Mouse (Mus musculus): ENCODE data around the gene Ccdc149. TPM values are rescaled to one million over a fixed set of nuclear protein-coding genes. Genes with fewer than 3 reads are reported as not detected.

The Ccdc149 gene
- polyA plus RNA-seq, 1 experiment from 2014 or later, result 15.0 TPM

DNA sequence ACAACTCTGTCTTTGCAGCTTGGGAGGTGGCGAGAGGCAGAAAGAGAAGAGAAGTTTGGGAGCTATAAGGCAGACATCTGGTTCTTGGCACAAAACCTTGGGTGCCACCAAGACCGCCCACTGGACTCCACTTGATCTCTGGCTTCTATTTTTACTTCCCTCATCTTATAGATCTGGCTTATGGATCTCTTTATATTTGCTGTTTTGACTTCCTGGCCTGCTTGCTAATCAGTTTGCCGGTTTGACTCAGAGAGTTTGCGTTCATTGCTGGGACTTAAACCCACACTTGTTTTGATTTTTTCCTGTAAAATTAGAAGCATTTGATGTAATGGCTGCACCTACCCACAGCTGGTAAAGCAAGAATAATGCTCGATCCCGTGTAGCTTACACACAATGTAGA is 100.4 kb downstream of the Ccdc149 start:
- peaks cover 4% of the 10 kb centered on the region for H3K4me1 ChIP-seq (ENCODE audit: control insufficient read depth, insufficient read depth, low read depth, low read length)
- H3K27me3 ChIP-seq (replicated peaks; ENCODE audit: control insufficient read depth, insufficient read depth, low read length), result no peaks in the 10 kb centered on the region
- ATAC-seq, result no peak
- no peak overlapping the region for H3K9ac ChIP-seq (ENCODE audit: low read depth, low read length)
- H3K4me3 ChIP-seq (ENCODE audit: low read length), result no peak overlapping the region
- H3K4me2 ChIP-seq (ENCODE audit: low read length), result no peak overlapping the region
- H3K27ac ChIP-seq (ENCODE audit: low read depth, low read length), result no peak overlapping the region
- no peaks in the 10 kb centered on the region for H3K9me3 ChIP-seq (ENCODE audit: control insufficient read depth, low read length)
- H3K36me3 ChIP-seq (ENCODE audit: control insufficient read depth, insufficient read depth, low read length), result no peaks in the 10 kb centered on the region
- WGBS, result 96% methylated on average over 6 of the region's 6 CpGs

DNA sequence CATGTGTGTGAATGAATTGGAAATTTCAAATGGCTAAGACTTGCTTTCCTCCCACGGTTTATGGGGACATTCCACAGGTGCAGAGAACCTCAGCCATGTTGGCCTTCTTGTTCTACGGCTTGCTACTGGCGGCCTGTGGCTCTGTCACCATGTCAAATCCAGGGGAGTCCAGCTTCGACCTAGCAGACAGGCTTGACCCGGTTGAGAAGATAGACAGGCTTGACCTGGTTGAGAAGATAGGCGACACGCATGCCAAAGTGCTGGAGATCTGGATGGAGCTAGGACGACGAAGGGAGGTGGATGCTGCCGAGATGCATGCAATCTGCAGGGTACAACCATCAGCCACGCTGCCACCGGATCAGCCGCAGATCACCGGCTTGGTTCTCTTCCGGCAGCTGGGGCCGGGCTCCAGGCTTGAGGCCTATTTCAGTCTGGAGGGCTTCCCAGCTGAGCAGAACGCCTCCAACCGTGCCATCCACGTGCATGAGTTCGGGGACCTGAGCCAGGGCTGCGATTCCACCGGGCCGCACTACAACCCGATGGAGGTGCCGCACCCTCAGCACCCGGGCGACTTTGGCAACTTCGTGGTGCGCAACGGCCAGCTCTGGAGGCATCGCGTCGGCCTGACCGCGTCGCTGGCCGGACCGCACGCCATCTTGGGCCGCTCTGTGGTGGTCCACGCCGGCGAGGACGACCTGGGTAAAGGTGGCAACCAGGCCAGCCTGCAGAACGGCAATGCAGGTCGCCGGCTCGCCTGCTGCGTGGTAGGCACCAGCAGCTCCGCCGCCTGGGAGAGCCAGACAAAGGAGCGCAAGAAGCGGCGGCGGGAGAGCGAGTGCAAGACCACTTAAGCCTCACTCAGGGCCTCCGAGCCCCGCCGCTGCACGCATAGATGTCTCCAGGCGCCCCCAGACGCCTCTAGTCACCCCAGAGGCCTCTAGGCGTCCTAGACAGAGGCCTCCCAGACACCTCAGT is 103.2 kb downstream of the Ccdc149 start:
- H3K4me1 ChIP-seq (ENCODE audit: control insufficient read depth, insufficient read depth, low read depth, low read length), result peaks cover 10% of the 10 kb centered on the region
- peak overlapping the region; percentile 51 for H3K4me2 ChIP-seq (ENCODE audit: low read length)
- ATAC-seq, result peak; percentile 34; the same call in 1 of the 2 replicates
- peak overlapping the region; percentile 51 for H3K9ac ChIP-seq (ENCODE audit: low read depth, low read length)
- no peak overlapping the region for H3K27ac ChIP-seq (ENCODE audit: low read depth, low read length)
- 50% methylated on average over 59 of the region's 63 CpGs for WGBS
- no peaks in the 10 kb centered on the region for H3K9me3 ChIP-seq (ENCODE audit: control insufficient read depth, low read length)
- H3K27me3 ChIP-seq (replicated peaks; ENCODE audit: control insufficient read depth, insufficient read depth, low read length), result no peaks in the 10 kb centered on the region
- no peaks in the 10 kb centered on the region for H3K36me3 ChIP-seq (ENCODE audit: control insufficient read depth, insufficient read depth, low read length)
- peak overlapping the region; percentile 14; the same call in 1 of the 2 replicates for H3K4me3 ChIP-seq (ENCODE audit: low read length)

DNA sequence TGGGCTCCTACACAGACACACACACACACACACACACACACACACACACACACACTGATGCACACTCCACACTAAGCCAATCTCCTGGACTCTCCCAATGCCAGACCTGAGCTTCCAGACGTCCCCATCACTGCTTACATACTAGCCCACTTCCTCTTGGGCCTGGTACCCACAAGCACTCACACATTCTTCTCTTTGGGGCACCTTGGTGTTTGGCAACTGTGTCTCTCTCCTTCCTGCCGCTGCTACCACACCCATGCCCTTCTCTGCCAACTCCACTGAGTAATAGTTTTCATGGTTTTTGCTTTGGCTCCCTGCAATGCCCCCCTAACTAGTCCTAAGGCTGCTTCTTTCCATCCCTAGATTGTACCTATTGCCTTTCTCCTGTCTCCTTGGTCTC is 104.7 kb downstream of the Ccdc149 start:
- WGBS, result 73% methylated on average over 2 of the region's 2 CpGs
- no peak overlapping the region for H3K4me2 ChIP-seq (ENCODE audit: low read length)
- H3K4me1 ChIP-seq (ENCODE audit: control insufficient read depth, insufficient read depth, low read depth, low read length), result peaks cover 10% of the 10 kb centered on the region
- H3K27me3 ChIP-seq (replicated peaks; ENCODE audit: control insufficient read depth, insufficient read depth, low read length), result no peaks in the 10 kb centered on the region
- no peak overlapping the region for H3K4me3 ChIP-seq (ENCODE audit: low read length)
- H3K9ac ChIP-seq (ENCODE audit: low read depth, low read length), result no peak overlapping the region
- no peaks in the 10 kb centered on the region for H3K36me3 ChIP-seq (ENCODE audit: control insufficient read depth, insufficient read depth, low read length)
- H3K9me3 ChIP-seq (ENCODE audit: control insufficient read depth, low read length), result no peaks in the 10 kb centered on the region
- H3K27ac ChIP-seq (ENCODE audit: low read depth, low read length), result no peak overlapping the region
- ATAC-seq, result no peak

GRCm38 (mm10) chr5:52365930-52366329 is 105.4 kb downstream of the Ccdc149 start:
- Histone ChIP-seq H3K27ac (ENCODE audit: low read depth, low read length) (no peak overlapping the region), H3K4me2 (ENCODE audit: low read length) (no peak overlapping the region), H3K9ac (ENCODE audit: low read depth, low read length) (no peak overlapping the region), H3K36me3 (ENCODE audit: control insufficient read depth, insufficient read depth, low read length) (no peaks in the 10 kb centered on the region), H3K4me1 (ENCODE audit: control insufficient read depth, insufficient read depth, low read depth, low read length) (peaks cover 10% of the 10 kb centered on the region), H3K9me3 (ENCODE audit: control insufficient read depth, low read length) (no peaks in the 10 kb centered on the region), H3K27me3 (replicated peaks; ENCODE audit: control insufficient read depth, insufficient read depth, low read length) (no peaks in the 10 kb centered on the region), H3K4me3 (ENCODE audit: low read length) (no peak overlapping the region)
- WGBS, result 96% methylated on average over 5 of the region's 5 CpGs
- no peak for ATAC-seq

- WGBS, result 51% methylated on average over 5 of the region's 5 CpGs
Measured at GRCm38 (mm10) chr5:52364521-52364920, 106.8 kb downstream of the Ccdc149 start.

GRCm38 (mm10) chr5:52363468-52364150 is 107.7 kb downstream of the Ccdc149 start, which contains the start of gene Sod3:
TSS of gene Sod3 (plus strand) at chr5:52363791.
- no peak within 1 kb of the TSS for H3K9ac ChIP-seq (ENCODE audit: low read depth, low read length)
- WGBS, result 18% methylated on average over 11 of the region's 11 CpGs
- no peaks in the 10 kb centered on the region for H3K36me3 ChIP-seq (ENCODE audit: control insufficient read depth, insufficient read depth, low read length)
- H3K27ac ChIP-seq (ENCODE audit: low read depth, low read length), result no peak within 1 kb of the TSS
- H3K9me3 ChIP-seq (ENCODE audit: control insufficient read depth, low read length), result no peaks in the 10 kb centered on the region
- peak; percentile 49; the same call in 1 of the 2 replicates for ATAC-seq
- H3K4me1 ChIP-seq (ENCODE audit: control insufficient read depth, insufficient read depth, low read depth, low read length), result peaks cover 14% of the 10 kb centered on the region
- H3K27me3 ChIP-seq (replicated peaks; ENCODE audit: control insufficient read depth, insufficient read depth, low read length), result no peaks in the 10 kb centered on the region
- H3K4me3 ChIP-seq (ENCODE audit: low read length), result no peak within 1 kb of the TSS
- no peak within 1 kb of the TSS for H3K4me2 ChIP-seq (ENCODE audit: low read length)

More at GRCm38 (mm10) chr5:52364521-52364920, 106.8 kb downstream of the Ccdc149 start:
- H3K9me3 ChIP-seq (ENCODE audit: control insufficient read depth, low read length), result no peaks in the 10 kb centered on the region
- H3K9ac ChIP-seq (ENCODE audit: low read depth, low read length), result no peak overlapping the region
- H3K4me3 ChIP-seq (ENCODE audit: low read length), result no peak overlapping the region
- H3K4me2 ChIP-seq (ENCODE audit: low read length), result no peak overlapping the region
- no peaks in the 10 kb centered on the region for H3K36me3 ChIP-seq (ENCODE audit: control insufficient read depth, insufficient read depth, low read length)
- no peak overlapping the region for H3K27ac ChIP-seq (ENCODE audit: low read depth, low read length)
- no peaks in the 10 kb centered on the region for H3K27me3 ChIP-seq (replicated peaks; ENCODE audit: control insufficient read depth, insufficient read depth, low read length)
- ATAC-seq, result no peak
- peaks cover 15% of the 10 kb centered on the region for H3K4me1 ChIP-seq (ENCODE audit: control insufficient read depth, insufficient read depth, low read depth, low read length)

GRCm38 (mm10) chr5:52362776-52363467 is 108.4 kb downstream of the Ccdc149 start:
- H3K27me3 ChIP-seq (replicated peaks; ENCODE audit: control insufficient read depth, insufficient read depth, low read length), result no peaks in the 10 kb centered on the region
- H3K4me3 ChIP-seq (ENCODE audit: low read length), result no peak overlapping the region
- ATAC-seq, result 0 out of 2 replicates have a peak, but pooled peaks have one; percentile 28
- no peak overlapping the region for H3K9ac ChIP-seq (ENCODE audit: low read depth, low read length)
- no peak overlapping the region for H3K4me2 ChIP-seq (ENCODE audit: low read length)
- peaks cover 10% of the 10 kb centered on the region for H3K4me1 ChIP-seq (ENCODE audit: control insufficient read depth, insufficient read depth, low read depth, low read length)
- no peak overlapping the region for H3K27ac ChIP-seq (ENCODE audit: low read depth, low read length)
- H3K9me3 ChIP-seq (ENCODE audit: control insufficient read depth, low read length), result no peaks in the 10 kb centered on the region
- H3K36me3 ChIP-seq (ENCODE audit: control insufficient read depth, insufficient read depth, low read length), result no peaks in the 10 kb centered on the region
- WGBS, result 49% methylated on average over 6 of the region's 6 CpGs

DNA sequence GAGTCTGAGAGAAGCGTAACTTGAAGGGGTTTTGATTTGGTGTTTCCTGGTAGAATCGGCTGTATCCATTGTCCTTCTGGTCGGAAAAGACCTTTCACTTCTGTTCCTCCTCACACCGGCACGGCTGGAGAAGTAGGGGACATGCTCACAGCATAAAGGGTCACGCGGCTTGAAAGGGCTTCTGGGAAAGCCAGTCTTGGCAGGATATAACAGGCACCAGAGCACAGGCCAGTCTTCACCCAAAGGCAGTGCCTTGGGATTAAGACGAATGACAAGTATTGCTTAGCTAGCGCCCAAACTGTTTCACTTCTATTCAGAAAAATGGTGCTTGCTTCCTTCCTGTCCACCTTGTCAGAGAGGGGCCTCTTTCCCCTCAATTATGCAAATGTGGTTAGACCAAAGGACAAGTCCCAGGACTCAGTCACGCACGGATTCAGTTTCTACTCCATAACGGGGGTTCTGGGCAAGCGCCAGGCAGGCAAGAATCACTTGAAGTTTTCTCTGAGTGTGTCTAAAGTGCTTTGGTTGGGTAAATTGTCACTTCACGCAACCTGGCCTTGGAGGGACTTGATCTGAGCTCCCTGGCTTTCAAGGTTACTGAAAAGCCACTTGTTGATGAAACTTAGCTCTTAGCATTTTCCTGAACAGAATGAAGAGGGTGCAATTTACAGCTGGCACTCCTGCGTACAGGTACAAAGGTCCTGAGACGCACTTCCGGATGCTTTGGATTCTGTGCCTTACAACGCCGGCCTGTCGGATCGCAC is 110.9 kb downstream of the Ccdc149 start:
- Histone ChIP-seq H3K36me3 (ENCODE audit: control insufficient read depth, insufficient read depth, low read length) (no peaks in the 10 kb centered on the region), H3K4me2 (ENCODE audit: low read length) (peak overlapping the region; percentile 19; the same call in 1 of the 2 replicates), H3K27ac (ENCODE audit: low read depth, low read length) (no peak overlapping the region), H3K4me1 (ENCODE audit: control insufficient read depth, insufficient read depth, low read depth, low read length) (peaks cover 10% of the 10 kb centered on the region), H3K9me3 (ENCODE audit: control insufficient read depth, low read length) (no peaks in the 10 kb centered on the region), H3K9ac (ENCODE audit: low read depth, low read length) (no peak overlapping the region), H3K4me3 (ENCODE audit: low read length) (no peak overlapping the region), H3K27me3 (replicated peaks; ENCODE audit: control insufficient read depth, insufficient read depth, low read length) (no peaks in the 10 kb centered on the region)
- 53% methylated on average over 21 of the region's 21 CpGs for WGBS
- peak; percentile 71; the same call in 1 of the 2 replicates for ATAC-seq

Data from hindbrain, embryonic 16.5 days (tissue).